Comparison of ENCODE assay signal across 9 mouse cellular contexts in the genomic region with DNA sequence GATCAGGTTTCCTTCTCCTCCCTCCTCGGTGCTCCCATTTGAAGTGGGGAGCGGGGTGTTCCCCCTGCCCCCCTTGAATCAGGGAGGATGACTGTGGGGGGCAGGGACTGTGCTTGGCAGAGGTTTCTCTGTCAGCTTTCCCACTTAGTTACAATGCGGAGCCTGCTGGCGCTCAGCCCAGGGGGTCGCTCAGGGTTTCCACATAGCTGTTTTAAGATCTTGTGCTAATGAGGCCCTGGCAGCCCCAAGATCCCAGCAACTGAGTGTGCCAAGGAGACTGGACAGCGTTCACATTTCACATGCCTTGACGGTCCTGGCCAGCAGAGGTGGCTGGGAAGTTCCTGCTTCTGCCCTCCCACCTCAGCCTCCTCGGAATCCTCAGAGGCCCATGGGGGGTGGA.
DNase-seq lines count a peak whose midpoint lies in the region; ATAC-seq lines count a peak whose summit lies in the region.
"Had no signal": no experiment of that assay in that cellular context is flagged by ENCODE, and none has a peak within 500 bp of the region (broad histone marks: within the 10 kb centered on the region; RNA-seq: fewer than 3 reads in every experiment).

No protein-coding gene starts in this region.

- 9% methylated on average over 8 of the region's 8 CpGs for WGBS in heart, embryonic 11.5 days (ENCODE audit: insufficient replicate concordance)
- WGBS in forebrain, embryonic 15.5 days, result 4% methylated on average over 8 of the region's 8 CpGs

- no peak overlapping the region for H3K9ac ChIP-seq in heart, embryonic 11.5 days (ENCODE audit: low read depth, low read length)
- H3K9ac ChIP-seq in forebrain, embryonic 15.5 days (replicated peaks), result 0 out of 2 replicates have a peak overlapping the region, but pooled peaks have one; percentile 10
- H3K9ac ChIP-seq: liver, embryonic 15.5 days had no signal

- H3K4me3 ChIP-seq in heart, embryonic 11.5 days (ENCODE audit: low read depth, low read length), result no peak overlapping the region
- no peak overlapping the region for H3K4me3 ChIP-seq in forebrain, embryonic 15.5 days
- H3K4me3 ChIP-seq: liver, embryonic 15.5 days had no signal

- H3K27ac ChIP-seq in heart, embryonic 11.5 days (ENCODE audit: low read depth, low read length), result peak overlapping the region; percentile 7
- peak overlapping the region; percentile 74 for H3K27ac ChIP-seq in forebrain, embryonic 15.5 days (replicated peaks)
- H3K27ac ChIP-seq: liver, embryonic 15.5 days had no signal

- peak overlapping the region; percentile 29; the same call in 1 of the 2 replicates for H3K4me2 ChIP-seq in heart, embryonic 11.5 days
- H3K4me2 ChIP-seq in forebrain, embryonic 15.5 days (replicated peaks), result 0 out of 2 replicates have a peak overlapping the region, but pooled peaks have one; percentile 5
- H3K4me2 ChIP-seq: liver, embryonic 15.5 days had no signal

- DNase-seq in heart, postnatal 36 days, result no peak
- peak; percentile 80 for DNase-seq in Muller cell, postnatal 12 days (ENCODE audit: inconsistent ontology term)
- DNase-seq in layer of hippocampus, adult 9-11 months, result peak; percentile 78
- DNase-seq in right cerebral cortex, adult 2 months (ENCODE audit: low spot score in 2 of 2), result peak; percentile 50 to 68
- DNase-seq in adrenal gland, postnatal 4 days (ENCODE audit: low spot score in 2 of 2), result no peak
- DNase-seq in spleen, adult 18-20 months, result no peak

- ATAC-seq in heart, embryonic 11.5 days (replicated peaks; ENCODE audit: insufficient number of reproducible peaks, low FRiP score, low TSS enrichment), result no peak; the same call in 1 of the 2 replicates
- ATAC-seq in forebrain, embryonic 15.5 days (replicated peaks), result peak; percentile 71

- intact Hi-C loops in heart, postnatal 36 days (cut with DNase I), result no loop called here

- no peaks in the 10 kb centered on the region for H3K36me3 ChIP-seq in heart, embryonic 11.5 days (ENCODE audit: control insufficient read depth, insufficient read depth, low read length)
- no peaks in the 10 kb centered on the region for H3K36me3 ChIP-seq in forebrain, embryonic 15.5 days
- H3K36me3 ChIP-seq: liver, embryonic 15.5 days had no signal

- H3K9me3 ChIP-seq in heart, embryonic 11.5 days (replicated peaks; ENCODE audit: control insufficient read depth, low read length), result no peaks in the 10 kb centered on the region
- H3K9me3 ChIP-seq in forebrain, embryonic 15.5 days, result no peaks in the 10 kb centered on the region
- H3K9me3 ChIP-seq: liver, embryonic 15.5 days had no signal

- 0 out of 2 replicates have a peak, but pooled peaks cover 3% of the 10 kb centered on the region for H3K27me3 ChIP-seq in heart, embryonic 11.5 days (ENCODE audit: control insufficient read depth, insufficient read depth, low read length)
- H3K27me3 ChIP-seq in forebrain, embryonic 15.5 days, result no peaks in the 10 kb centered on the region

- peaks cover 37% of the 10 kb centered on the region for H3K4me1 ChIP-seq in heart, embryonic 11.5 days (ENCODE audit: control insufficient read depth, insufficient read depth, low read length)
- H3K4me1 ChIP-seq in forebrain, embryonic 15.5 days, result peaks cover 43% of the 10 kb centered on the region

Comparison
In these comparisons a context has a peak if more than half of its experiments do, and no peak if none do; other contexts are left out.
1. DNase-seq: peak in Muller cell, postnatal 12 days (single experiment), layer of hippocampus, adult 9-11 months (single experiment) and right cerebral cortex, adult 2 months (2 of 2); none in heart, postnatal 36 days (0 of 2), adrenal gland, postnatal 4 days (0 of 2) and spleen, adult 18-20 months (0 of 2).